Mouse (Mus musculus) forebrain, embryonic 16.5 days (tissue): ENCODE measurements around the gene Tbl2. TPM values are rescaled to one million over a fixed set of nuclear protein-coding genes. Genes with fewer than 3 reads are reported as not detected.
A peak's percentile ranks its signal among the peaks of the same experiment; 100 is the strongest.

Experiments
- ATAC-seq: fragments of 200-750 bp; cut with Nextera tagmentation; 2 replicates; pipeline ENCODE4 v1.8.0; 2017; ENCODE audit warnings: mild to moderate bottlenecking, moderate library complexity
- H3K27ac ChIP-seq: fragments of 300-500 bp; sonication (generic); 2 replicates; pipeline ENCODE4 v1.5.1; 2014; ENCODE audit warnings: low read length, control low read depth
- H3K27me3 ChIP-seq: fragments of 300-500 bp; sonication (generic); replicated peaks from 2 replicates; pipeline ENCODE4 v1.6.1; 2014; ENCODE audit warnings: low read length; ENCODE audit not compliant: control insufficient read depth, insufficient read depth
- H3K36me3 ChIP-seq: fragments of 300-500 bp; sonication (generic); 2 replicates; pipeline ENCODE4 v1.6.1; 2014; ENCODE audit not compliant: control insufficient read depth, insufficient read depth
- H3K4me1 ChIP-seq: fragments of 300-500 bp; sonication (generic); replicated peaks from 2 replicates; pipeline ENCODE4 v1.6.1; 2014; ENCODE audit warnings: low read length; ENCODE audit not compliant: control insufficient read depth, insufficient read depth
- H3K4me2 ChIP-seq: fragments of 300-500 bp; sonication (generic); 2 replicates; pipeline ENCODE4 v1.6.1; 2014; ENCODE audit warnings: mild to moderate bottlenecking, low read length, control low read depth
- H3K4me3 ChIP-seq: fragments of 300-500 bp; sonication (generic); replicated peaks from 2 replicates; pipeline ENCODE4 v1.5.1; 2014; ENCODE audit warnings: mild to moderate bottlenecking, low read length, control low read depth
- H3K9ac ChIP-seq: fragments of 300-500 bp; sonication (generic); replicated peaks from 2 replicates; pipeline ENCODE4 v1.6.1; 2014; ENCODE audit warnings: low read depth, low read length, control low read depth
- H3K9me3 ChIP-seq: fragments of 300-500 bp; sonication (generic); 2 replicates; pipeline ENCODE4 v1.6.1; 2016; ENCODE audit warnings: low read length; ENCODE audit not compliant: control insufficient read depth
- WGBS: fragments of 180-500 bp; shearing (Covaris S2); extraction: QIAGEN DNeasy Blood & Tissue Kit; methylation state at CpG from one replicate; pipeline ENCODE4 v1.1.7; 2014; 5-methylcytosine and 5-hydroxymethylcytosine counted together
- polyA plus RNA-seq: library from polyadenylated mRNA; unstranded; fragments of >200 nt; fragmentation: Nextera tagmentation; extraction: Ambion mirVana; gene quantifications from 2 replicates; pipeline ENCODE4 v1.2.1, GENCODE M21; 2015

The Tbl2 gene
- polyA plus RNA-seq, 1 experiment from 2014 or later: 19.2 TPM

DNA sequence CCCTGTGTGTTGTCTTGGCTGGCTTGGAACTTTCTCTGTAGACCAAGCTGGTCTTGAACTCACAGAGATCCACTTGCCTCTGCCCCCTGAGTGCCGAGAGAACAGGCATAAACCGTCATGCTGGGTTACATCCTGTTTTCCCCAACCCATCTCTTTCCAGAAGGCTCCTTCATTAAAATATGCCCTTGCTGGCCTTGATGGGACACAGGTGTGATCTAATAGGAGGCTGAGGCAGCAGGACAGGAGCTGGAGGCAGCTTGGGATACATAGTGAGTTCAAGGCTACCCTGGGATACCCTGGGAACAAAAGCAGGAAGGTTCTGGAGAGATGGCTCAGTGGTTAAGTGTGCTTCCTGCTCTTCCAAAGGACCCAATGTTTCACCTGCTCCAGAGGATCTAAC lies 9.6 kb upstream of the Tbl2 start:
- H3K27ac ChIP-seq: no peak overlapping the region
- H3K4me3 ChIP-seq: no peak overlapping the region
- H3K4me1 ChIP-seq: no peaks in the 10 kb centered on the region
- H3K4me2 ChIP-seq: no peak overlapping the region
- H3K36me3 ChIP-seq: no peaks in the 10 kb centered on the region
- H3K9me3 ChIP-seq: no peaks in the 10 kb centered on the region
- 80% methylated on average over 2 of the region's 2 CpGs for WGBS
- no peak for ATAC-seq
- no peak overlapping the region for H3K9ac ChIP-seq
- no peaks in the 10 kb centered on the region for H3K27me3 ChIP-seq

DNA sequence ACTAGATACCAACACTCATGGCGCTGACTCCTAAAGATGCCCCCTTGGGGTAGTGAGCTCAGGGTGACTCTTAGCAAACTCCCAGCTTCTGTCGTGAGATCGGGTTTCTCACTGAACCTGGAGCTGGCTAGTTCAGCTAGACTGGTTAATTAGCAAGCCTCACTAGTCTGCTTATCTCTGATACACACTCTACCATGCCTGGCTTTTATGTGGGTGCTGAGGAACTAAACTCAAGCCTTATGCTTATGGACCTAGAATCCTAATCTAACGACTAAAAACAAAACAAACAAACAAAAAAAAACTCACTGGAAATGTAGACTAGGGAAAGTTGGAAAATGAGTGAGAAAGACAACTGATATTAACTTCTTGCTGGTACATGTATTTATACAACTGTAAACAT lies 5.0 kb upstream of the Tbl2 start:
- Histone ChIP-seq H3K27me3 (no peaks in the 10 kb centered on the region), H3K4me3 (no peak overlapping the region), H3K9me3 (no peaks in the 10 kb centered on the region), H3K4me2 (no peak overlapping the region), H3K4me1 (peaks cover 6% of the 10 kb centered on the region; the same call in 1 of the 2 replicates), H3K9ac (no peak overlapping the region), H3K36me3 (no peaks in the 10 kb centered on the region), H3K27ac (no peak overlapping the region)
- 67% methylated on average over 4 of the region's 4 CpGs for WGBS
- ATAC-seq: no peak

DNA sequence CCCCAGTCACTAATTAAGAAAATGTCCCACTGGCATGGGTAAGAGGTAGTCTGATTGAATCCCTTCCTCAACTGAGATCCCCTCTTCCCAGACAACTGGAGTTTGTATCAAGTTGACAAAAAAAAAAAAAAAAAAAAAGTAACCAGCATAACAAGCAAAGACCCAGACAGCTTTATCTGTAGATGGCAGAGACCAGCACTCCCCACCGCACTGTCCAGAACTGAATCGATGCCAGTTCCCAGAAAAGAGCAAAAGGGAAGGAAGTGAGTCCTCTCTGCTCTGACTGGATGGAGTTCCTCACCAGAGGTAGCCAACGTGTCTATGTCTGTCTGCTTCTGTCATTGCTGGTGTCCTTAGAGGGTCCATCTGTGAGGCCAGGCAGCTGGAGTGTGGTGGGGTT lies 3.9 kb upstream of the Tbl2 start:
- Histone ChIP-seq H3K36me3 (no peaks in the 10 kb centered on the region), H3K4me3 (no peak overlapping the region), H3K27me3 (no peaks in the 10 kb centered on the region), H3K9ac (no peak overlapping the region), H3K4me2 (no peak overlapping the region), H3K4me1 (peaks cover 9% of the 10 kb centered on the region; the same call in 1 of the 2 replicates), H3K27ac (no peak overlapping the region), H3K9me3 (no peaks in the 10 kb centered on the region)
- WGBS: 91% methylated on average over 3 of the region's 3 CpGs
- ATAC-seq: no peak

DNA sequence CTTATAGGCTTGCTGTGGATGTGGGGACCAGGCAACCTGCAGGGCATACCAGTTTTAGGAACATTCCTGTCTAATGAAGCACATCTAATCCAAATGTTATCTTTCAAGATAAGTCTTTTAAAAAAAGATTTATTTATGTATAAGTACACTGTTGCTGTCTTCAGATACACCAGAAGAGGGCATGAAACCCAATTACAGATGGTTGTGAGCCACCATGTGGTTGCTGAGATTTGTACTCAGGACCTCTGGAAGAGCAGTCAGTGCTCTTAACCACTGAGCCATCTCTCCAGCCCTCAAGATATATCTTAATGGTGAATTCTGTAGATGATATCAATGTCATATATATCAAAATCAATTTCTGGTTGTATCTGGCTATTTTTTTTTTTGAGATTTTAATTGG lies 3.5 kb upstream of the Tbl2 start:
- Histone ChIP-seq H3K4me1 (peaks cover 10% of the 10 kb centered on the region; the same call in 1 of the 2 replicates), H3K9ac (no peak overlapping the region), H3K4me2 (no peak overlapping the region), H3K4me3 (no peak overlapping the region), H3K27me3 (no peaks in the 10 kb centered on the region), H3K9me3 (no peaks in the 10 kb centered on the region), H3K27ac (no peak overlapping the region), H3K36me3 (no peaks in the 10 kb centered on the region)
- no peak for ATAC-seq

DNA sequence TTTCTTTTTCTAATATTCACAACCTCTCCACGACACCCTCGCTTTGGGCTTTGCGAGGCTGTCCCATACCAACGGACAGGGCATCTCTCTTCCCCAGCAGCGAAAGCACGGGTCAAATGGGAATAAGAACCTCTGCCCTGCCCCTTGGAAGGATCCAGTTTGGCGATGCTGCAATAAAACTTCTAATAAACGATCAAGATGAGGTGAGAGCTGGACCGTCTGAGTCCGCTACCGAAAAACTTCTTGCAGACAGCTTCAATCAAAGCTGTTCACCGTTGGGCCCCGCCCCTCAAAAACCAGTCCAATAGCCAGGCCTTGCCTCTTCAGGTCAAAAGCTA lies 773 bp upstream of the Tbl2 start:
- H3K27me3 ChIP-seq: no peaks in the 10 kb centered on the region
- no peak overlapping the region; the same call in 1 of the 2 replicates for H3K27ac ChIP-seq
- H3K9me3 ChIP-seq: no peaks in the 10 kb centered on the region
- H3K4me1 ChIP-seq: peaks cover 10% of the 10 kb centered on the region; the same call in 1 of the 2 replicates
- peak overlapping the region; percentile 82 for H3K9ac ChIP-seq
- peak overlapping the region; percentile 88 for H3K4me3 ChIP-seq
- no peak for ATAC-seq
- under 1% methylated on average over 13 of the region's 13 CpGs for WGBS
- no peaks in the 10 kb centered on the region; the same call in none of the 2 replicates for H3K36me3 ChIP-seq
- peak overlapping the region; percentile 77 for H3K4me2 ChIP-seq

DNA sequence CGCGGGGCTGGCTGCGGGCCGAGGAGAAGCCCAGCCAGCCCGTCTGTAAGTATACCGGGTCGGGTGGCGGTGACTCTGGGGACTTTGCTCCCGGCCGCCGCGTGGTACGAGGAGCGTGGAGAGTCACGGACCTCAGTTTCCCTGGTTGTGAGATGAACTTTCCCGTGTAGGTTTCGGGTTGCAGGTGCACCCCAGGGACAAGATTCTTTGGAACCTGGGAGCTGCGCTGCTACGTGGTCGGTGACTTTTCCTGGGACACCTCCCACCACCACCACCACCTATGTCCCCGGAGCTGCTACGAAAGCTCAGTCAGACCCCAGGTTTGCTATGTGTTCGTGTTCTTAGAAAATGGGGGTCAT lies 342 bp downstream of the Tbl2 start:
- H3K36me3 ChIP-seq: peaks cover 7% of the 10 kb centered on the region
- H3K9me3 ChIP-seq: no peaks in the 10 kb centered on the region
- no peaks in the 10 kb centered on the region for H3K27me3 ChIP-seq
- H3K4me1 ChIP-seq: peaks cover 10% of the 10 kb centered on the region; the same call in 1 of the 2 replicates
- H3K4me2 ChIP-seq: peak overlapping the region; percentile 77
- peak overlapping the region; percentile 69 for H3K27ac ChIP-seq
- peak overlapping the region; percentile 88 for H3K4me3 ChIP-seq
- WGBS: 0% methylated on average over 23 of the region's 23 CpGs
- ATAC-seq: no peak
- H3K9ac ChIP-seq: peak overlapping the region; percentile 82

DNA sequence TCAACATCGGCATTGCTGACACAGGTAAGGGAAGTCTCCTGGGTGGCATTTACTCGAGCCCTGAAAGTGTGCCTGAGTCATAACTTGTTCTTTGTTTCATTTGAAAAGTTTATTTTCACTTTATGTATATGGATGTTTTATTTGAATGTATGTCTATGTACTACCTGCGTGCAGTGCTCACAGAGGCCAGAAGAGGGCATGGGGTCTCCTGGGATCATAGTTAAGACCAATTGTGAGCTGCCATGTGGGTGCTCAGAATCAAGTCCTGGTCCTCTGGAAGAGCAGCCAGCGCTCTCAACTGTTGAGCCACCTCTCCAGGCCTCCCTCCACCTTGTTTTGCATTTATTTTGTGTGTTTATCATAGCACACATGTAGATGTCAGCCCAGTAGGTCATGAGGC lies 7.0 kb downstream of the Tbl2 start:
- Histone ChIP-seq H3K4me1 (no peaks in the 10 kb centered on the region), H3K9me3 (no peaks in the 10 kb centered on the region), H3K4me3 (no peak overlapping the region), H3K27ac (no peak overlapping the region), H3K4me2 (no peak overlapping the region), H3K9ac (no peak overlapping the region), H3K27me3 (no peaks in the 10 kb centered on the region), H3K36me3 (peaks cover 43% of the 10 kb centered on the region)
- no peak for ATAC-seq
- 95% methylated on average over 4 of the region's 4 CpGs for WGBS

DNA sequence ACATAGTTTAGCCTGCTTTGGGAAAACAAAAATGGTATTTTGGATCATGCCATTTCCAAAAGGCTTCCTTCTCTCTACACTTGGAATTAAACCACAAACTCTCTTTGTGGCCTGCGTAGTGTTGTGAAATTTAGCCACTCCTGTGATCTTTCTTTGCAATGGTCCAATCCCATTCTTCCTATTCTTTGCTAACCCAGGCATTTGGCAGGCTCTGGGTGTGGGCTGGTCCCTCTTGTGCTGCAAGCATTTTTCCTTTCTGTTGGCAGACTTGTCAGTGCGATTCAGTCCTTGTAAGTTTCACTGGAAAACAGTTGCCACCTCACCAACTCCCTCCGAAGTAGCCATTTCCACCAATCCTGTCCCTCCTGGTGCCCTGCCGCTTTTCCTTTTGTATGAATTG lies 11.8 kb downstream of the Tbl2 start:
- Histone ChIP-seq H3K9ac (no peak overlapping the region), H3K36me3 (peaks cover 33% of the 10 kb centered on the region), H3K4me2 (no peak overlapping the region), H3K4me1 (no peaks in the 10 kb centered on the region), H3K27me3 (no peaks in the 10 kb centered on the region), H3K9me3 (no peaks in the 10 kb centered on the region), H3K4me3 (no peak overlapping the region), H3K27ac (no peak overlapping the region)
- WGBS: 92% methylated on average over 4 of the region's 4 CpGs
- ATAC-seq: no peak

DNA sequence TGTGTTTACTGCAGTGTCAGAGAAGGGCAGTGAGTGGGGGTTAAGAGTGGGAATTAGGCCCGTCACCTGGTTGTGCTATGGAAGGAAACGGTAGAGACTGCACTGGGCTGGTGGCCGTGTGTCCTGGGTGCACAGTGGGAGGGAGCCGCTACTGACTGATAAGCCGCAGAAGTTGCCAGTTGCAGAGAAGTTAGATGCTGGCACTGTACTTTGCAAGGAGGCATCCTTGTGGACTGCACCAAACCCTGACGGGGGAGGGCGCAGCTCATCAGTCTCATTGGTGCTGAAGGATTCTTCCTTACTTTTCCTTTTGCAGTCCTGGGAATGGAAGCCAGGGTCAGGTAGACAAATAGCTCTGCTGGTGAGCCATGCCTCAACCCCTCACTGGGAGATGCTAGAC lies 12.2 kb downstream of the Tbl2 start:
- H3K4me2 ChIP-seq: no peak overlapping the region
- ATAC-seq: no peak
- no peak overlapping the region for H3K4me3 ChIP-seq
- no peak overlapping the region for H3K27ac ChIP-seq
- no peaks in the 10 kb centered on the region for H3K9me3 ChIP-seq
- WGBS: 87% methylated on average over 7 of the region's 7 CpGs
- no peaks in the 10 kb centered on the region for H3K4me1 ChIP-seq
- H3K27me3 ChIP-seq: no peaks in the 10 kb centered on the region
- no peak overlapping the region for H3K9ac ChIP-seq
- peaks cover 29% of the 10 kb centered on the region for H3K36me3 ChIP-seq

DNA sequence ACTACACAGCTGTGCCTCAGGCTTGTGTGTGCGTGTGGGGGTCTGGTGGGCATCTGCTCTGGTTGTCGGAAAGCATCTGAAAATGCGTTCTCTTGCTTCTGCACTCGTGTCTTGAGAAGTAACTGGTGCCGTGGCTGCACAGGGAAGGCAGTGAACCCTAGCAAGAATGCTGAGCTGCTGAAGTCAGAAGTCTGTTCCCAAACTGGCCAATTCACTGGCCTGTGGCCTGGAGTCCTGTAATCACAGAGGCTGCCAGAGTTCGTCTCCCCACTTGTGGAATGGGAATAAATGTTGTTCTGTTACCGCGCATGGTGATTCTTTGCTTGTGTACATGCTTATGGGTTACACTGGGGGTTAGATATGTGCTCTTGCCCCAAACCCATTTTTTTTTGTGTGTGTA lies 12.9 kb downstream of the Tbl2 start:
- Histone ChIP-seq H3K4me1 (no peaks in the 10 kb centered on the region), H3K27me3 (no peaks in the 10 kb centered on the region), H3K27ac (no peak overlapping the region), H3K36me3 (peaks cover 26% of the 10 kb centered on the region), H3K9me3 (no peaks in the 10 kb centered on the region), H3K9ac (no peak overlapping the region), H3K4me3 (no peak overlapping the region), H3K4me2 (no peak overlapping the region)
- no peak for ATAC-seq
- 96% methylated on average over 8 of the region's 8 CpGs for WGBS
